Mouse (Mus musculus) mesoderm, embryonic 11.5 days (tissue): ENCODE measurements around the gene Sfmbt2.
A peak's percentile ranks its signal among the peaks of the same experiment; 100 is the strongest.

ENCODE experiments used
- DNase-seq: peaks from one replicate; pipeline ENCODE4 v3.0.0-alpha.2; 2012; ENCODE audit warnings: low read depth, low spot score

Gene Sfmbt2

DNA sequence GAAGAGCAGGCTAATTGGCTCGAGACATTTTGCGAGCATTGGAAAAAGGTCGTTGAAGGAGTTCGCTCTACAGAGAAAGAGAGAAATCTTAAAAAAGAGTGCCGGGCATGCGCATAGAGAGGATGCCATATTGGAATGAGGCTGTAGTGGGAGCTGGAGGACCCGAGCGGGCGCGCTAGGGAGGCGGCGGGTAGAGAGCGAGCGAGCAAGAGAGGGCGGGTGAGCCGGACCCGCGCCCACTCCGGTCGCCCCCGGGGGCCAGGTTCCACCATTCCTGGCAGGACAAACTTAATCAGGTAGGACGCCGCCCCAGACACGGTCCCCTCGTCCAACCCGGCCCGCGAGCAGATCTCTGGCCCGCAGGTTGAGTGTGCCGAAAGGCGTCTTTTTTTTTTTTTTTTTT lies 2.0 kb downstream of the Sfmbt2 start:
- peak; percentile 82 for DNase-seq

DNA sequence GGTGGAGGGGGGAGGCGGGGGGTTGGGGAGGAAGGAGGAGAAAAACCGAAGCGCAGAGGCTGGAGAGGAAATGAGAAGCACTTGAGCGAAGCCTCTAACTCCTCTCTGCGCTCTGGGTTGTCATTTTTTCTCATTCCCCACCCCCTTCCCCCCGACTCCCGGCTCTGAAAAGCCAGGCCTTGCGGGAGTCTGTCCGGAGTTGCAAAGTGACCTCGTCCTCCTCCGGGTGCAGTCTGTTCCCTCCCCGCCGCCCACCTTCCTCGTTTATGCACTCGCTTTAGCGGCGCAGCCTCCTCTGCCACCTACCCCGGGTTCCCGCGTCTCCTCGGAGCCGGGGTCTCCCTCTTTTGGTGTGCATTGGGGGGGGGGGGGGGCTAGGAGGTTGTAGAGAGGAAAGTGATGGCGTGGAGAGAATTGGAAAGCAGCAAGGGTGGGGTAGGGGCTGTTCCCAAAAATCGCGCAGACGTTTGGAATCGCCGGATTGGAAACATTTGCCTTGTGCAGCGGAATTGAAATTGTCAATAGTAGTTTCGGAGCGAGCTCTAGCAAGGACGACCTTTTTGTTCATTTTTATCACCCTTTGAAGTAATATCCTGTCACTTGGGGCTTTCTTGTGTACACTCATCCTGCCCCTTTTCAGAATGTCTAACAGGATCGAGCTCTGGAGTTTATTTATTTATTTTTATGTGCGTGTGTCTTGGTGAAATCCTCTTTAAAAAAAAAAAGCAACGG lies 2.6 kb downstream of the Sfmbt2 start:
- peak; percentile 47 for DNase-seq

DNA sequence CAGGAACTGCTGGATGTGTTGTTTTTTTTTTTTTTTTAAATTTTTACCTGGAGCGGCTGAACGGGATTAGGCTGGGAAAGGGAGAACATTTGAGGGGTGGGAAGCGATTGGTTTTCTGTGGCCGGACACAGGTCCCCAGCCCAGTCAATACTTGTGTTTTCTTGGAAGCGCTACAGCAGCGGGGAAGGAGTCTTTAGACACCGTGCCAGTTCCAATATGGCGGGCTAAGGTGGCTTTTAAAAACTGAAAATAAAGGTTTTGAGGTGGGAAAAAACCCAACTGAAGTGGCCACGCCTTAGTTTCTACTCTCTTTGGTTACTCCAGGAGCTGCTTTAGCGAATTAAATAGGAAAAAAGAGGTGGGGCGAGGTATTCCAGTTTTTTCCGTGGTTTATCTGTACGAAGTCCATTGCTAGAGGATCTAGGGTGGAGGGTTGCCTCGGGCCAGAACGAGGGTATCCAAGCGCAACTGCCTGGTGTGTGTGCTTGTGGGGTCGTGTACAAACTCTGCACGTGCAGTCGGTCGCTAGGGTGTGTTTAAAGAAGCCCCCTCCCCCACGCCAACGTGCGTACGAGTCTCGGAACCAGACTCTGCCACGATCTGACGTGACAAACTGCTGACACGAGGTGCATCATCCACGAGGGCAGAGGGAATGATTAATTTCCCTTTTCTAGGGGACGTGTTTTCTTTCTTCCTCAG lies 3.3 kb downstream of the Sfmbt2 start:
- DNase-seq, result peak; percentile 30

DNA sequence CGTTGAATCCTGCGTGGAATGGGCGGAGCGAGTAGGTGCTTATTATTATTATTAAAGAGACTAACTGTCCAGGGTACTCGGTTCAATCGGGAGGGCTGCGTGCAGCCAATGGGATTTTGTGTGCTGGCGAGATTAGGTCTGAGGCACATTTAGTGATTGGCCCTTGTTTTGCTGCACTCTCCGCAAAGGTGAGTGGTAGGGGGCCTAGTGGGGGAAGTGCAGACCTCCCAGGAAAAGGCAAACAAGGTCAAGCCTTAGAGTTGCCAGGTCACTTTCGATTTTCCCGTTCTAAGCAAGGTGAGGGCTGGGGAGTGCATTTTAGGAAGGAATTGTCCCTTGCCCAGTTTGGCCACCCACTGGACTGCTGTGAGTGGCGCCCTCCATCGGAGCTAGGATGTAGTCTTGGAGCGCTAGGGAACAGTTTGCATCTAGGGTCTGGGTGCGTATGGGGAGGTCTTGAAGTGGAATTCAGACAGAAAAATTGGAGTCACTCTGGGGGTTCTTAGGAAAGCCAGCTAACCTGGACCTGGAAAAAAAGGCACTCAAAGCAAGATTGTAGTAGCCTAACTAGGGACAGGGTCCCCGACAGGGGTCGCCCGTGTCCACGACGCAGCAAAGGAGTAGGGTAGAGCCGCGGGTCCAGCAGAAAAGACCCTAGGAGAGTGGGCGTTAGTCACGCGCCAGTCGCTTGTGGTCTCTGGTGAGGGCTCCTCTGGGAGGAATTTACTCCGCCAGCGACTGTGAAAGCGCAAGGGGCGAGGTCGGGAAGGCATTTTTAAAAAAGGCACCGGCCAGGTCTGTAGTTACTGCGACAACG lies 4.1 kb downstream of the Sfmbt2 start:
- DNase-seq, result peak; percentile 75

DNA sequence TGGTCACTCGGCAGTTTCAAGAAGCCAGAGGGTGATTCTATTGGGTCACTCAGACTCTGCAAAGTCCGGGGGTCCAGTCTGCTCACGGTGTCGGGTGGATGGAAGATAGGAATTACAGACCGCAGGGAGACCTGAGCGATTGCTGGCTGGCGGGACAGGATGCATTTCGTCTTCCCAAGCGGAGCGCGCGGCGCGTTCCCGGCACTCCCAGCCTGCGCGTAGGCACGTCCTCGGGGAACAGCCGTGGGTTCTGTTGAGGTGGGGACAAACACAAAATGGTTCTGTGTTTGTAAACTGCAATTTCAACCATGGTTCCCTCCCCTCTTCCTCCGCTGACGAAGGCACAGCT lies 4.7 kb downstream of the Sfmbt2 start:
- peak; percentile 42 for DNase-seq

DNA sequence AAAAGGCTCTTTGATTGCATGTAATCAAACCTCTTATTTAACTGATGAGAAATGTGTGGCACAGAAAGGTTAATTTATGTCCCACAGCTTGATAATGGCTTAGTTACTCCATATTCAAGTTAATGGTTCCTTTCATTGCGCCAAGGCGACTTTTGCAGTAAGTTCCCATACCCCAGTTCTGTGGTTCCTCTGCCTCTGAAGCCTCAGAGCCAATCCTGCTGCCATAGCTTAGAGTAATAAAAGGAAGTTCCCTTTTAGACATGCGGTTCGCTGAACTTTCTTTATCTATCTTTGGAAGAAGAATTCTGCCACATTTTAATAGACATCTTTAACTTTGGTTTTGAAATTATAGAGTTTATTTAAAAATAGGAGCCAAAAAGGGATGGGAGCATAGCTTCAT lies 19.7 kb downstream of the Sfmbt2 start:
- DNase-seq, result no peak

DNA sequence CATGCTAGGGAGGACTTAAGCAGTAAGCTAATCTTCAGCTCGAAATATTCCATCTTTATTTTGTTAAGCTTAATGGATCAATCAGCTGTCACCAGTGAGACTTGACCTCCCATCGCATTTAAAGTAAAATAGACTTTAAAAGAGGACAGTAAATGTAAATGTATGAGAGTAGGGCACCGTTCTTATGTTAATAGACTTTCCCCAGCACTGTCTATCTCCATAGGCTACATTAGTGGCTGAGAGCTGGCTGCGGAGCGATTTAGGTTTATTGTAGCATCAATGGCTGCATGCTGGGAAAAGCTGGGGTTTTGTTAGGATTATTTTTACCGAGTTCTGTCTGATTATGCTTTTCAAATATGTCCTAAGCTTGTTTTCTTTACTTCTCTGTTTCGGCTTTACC lies 20.5 kb downstream of the Sfmbt2 start:
- DNase-seq, result no peak

DNA sequence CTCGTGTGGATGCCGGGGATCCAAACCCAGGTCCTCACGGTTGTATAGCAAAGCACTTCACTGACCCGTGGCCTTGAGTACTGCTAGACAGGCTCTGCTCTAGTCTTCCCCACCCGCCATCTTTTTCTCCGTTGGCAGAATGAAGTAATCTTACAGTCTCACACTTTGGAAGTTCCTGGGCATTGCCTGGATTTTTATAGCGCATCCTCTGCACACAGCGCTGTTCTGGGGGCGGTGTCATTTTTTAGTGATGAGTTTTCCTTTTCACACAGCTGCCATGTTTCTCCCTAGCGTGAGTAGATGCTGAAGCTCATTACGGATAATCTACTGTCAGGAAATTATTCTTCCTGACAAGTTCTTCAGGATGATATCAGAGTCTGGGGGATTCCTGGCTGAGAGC lies 24.8 kb downstream of the Sfmbt2 start:
- DNase-seq, result no peak

DNA sequence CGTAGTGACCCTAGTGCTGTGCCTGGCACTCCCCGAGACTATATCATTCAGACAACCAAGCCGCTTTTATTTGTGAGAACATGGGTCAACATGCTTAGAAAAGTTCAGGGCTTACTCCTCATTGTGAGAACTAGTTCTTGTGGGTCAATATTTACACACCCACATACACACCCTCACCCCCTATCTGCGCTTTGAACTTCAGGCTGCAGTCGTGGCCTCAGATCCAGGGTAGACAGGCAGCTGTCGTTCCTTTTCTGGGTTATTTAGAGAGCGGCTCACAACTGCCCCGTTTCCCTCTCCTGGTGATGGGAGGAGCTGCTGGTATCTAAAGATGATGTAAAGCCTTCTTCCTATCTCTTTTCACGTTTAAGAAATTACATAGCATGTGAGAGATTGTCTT lies 27.5 kb downstream of the Sfmbt2 start:
- DNase-seq, result no peak

DNA sequence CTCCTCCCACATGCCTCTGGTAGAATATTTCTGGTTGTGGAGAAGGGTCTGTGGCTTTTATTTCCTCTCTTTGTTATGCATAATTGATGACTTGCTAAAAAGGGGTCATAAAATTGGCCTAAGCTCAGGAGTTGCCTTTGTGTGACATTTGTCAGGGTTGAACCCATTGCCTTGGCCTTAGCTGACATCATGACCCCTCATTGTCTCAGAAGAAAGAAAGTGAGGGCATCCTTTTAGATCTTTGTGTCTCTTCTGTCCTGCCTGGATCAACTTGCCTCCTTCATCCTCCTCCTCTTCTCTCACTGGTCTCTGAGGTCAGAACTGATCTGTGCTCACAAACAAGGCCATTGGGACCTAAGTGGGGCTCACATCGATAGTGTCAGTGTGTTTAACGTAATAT lies 35.8 kb downstream of the Sfmbt2 start:
- peak; percentile 44 for DNase-seq

DNA sequence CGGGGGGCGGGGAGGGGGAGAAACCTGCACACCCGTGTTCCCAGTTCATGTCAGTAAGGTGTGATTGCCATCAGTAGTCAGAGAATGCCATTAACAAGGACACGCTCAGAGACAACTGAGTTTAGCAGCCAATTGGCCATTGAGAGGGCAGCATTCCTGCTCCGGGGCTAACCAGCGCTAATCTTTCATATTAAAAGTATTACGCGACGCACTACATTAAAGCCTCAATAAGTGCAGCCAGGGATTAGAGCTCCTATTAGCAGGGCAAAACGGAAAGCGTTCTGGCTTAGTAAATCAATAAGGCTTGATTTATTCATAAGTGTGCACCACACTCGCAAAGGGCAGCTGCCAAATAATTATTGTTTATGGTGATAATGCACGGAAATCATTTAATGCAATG lies 39.1 kb downstream of the Sfmbt2 start:
- DNase-seq, result peak; percentile 3

DNA sequence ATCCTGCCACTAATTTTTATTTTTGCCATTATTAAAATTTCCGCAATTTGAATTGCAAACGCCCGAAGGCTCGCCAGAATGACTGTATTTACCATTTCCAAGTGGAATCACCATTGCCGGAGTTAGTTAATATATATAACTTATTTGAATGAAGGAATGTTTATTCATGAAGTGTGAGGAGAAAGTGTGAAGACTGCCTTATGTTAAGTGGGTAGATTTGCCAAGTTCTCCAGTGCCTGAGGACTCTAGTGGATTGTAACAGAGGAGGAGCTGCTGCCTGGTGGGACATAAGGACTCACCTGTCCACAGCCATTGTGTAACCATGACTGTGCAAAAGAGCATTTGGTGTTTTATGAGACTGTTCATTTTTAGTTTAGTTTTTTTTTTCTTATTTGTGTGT lies 39.8 kb downstream of the Sfmbt2 start:
- no peak for DNase-seq

DNA sequence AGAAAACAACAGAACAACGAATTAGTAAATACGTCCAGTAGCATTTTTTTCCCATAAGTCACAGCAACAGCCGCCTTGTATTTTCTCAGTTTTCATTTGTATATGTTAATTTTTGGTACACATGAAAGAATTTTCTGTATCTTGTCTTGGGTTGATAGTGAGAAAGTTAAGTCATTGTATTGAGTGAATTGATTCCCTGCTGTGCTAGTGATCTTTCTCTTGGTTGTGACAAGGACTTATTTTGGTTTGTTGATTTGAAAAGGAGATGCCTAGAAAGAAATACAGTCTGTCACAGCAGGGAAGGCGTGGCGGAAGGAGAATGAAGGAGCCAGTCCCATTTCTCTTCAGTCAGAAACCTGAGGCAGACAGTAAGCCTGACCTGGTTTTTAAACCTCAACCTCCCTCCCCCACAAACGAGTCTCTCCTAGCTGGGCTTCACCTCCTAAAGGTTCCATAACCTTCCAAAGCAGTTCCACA lies 50.7 kb downstream of the Sfmbt2 start:
- DNase-seq, result no peak

DNA sequence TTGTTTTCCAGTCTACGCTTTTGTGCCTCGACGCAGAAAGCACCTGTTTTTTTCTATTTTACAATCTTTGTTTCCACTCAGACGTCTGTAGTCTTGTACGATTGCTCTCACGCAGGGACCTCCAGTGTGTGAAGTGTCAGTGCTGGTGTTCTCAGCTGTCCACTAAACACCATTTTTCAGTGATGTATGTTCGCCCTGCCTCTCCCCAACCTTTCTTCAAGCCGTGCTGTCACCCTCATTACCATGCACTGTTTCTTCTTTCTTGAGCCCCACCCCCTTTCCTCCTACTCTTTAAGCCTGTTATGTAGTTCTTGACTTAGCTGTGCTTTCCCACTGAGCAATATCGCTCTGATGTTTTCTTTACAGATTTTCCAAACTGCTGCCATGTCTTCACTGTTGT lies 67.0 kb downstream of the Sfmbt2 start:
- no peak for DNase-seq

DNA sequence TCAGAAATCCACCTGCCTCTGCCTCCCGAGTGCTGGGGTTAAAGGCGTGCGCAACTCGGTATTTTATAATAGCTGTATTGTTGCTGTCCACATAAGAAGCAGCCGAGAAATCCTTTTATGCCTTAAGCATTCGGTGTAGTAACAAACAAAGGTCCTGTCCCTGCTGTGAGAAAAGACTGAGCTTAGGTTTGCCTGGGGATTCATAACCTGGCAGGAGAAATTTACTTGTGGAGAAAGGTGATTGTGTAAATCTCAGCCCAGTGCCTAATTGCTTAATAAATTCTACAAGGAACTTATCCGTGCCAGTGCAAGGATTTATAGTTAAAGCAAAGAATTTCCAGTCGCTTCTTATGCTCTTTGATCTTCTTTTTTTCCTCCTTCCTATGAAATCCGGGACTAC lies 71.5 kb downstream of the Sfmbt2 start:
- no peak for DNase-seq

DNA sequence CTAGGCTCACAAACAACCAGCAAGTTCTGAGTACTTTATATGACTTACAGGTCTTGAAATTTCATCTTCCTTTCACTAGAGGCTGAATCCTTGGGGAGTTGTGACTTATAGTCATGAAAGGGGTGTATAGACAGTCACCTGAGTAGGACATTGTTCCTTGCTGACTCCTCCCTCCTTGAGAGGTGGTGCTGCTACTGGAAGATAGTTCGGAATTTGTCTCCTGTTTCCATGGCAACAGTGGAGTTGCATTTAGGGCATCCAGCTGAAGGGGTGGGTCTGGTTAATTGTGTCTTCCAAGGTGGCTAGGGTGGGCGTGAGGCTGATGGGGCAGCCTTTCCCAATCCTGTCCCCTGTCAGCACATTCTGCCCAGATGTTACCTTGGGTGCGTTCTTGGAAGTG lies 83.3 kb downstream of the Sfmbt2 start:
- DNase-seq, result peak; percentile 23

DNA sequence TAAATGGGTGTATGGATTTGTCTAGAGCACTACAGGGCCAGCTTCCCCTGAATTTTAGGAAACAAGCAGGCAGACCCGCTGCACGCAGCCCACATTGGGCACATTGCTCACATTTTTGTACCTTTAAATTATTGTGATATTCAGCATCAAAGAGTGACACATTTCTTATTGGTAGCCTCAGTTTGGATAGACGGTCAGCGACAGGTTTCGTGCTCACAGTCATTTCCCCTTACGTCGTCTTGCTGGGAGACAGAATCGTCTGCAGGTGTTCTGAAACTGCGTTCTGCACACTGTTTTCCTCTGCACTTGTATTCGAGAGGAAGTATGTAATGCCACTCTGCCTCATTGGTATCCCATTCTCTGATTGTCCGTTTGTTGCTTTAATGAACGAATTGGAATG lies 88.0 kb downstream of the Sfmbt2 start:
- no peak for DNase-seq

DNA sequence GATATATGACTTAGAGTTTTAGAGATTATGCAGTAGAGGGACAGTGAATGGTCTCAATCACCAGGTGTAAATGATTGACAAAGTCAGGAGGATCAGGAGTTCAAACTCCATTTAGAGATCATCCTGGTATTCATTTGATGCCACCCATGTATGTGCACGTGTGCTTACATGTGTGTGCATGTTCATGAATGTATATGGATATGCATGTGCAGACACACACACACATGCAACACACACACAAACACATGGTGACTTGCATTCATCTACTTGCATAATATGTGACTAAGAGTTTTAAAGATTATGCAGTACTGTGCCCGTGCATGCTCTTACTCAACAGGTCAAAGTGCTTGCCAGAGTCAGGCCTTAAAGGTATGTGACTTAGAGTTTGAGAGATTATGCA lies 146.2 kb downstream of the Sfmbt2 start:
- DNase-seq, result no peak

DNA sequence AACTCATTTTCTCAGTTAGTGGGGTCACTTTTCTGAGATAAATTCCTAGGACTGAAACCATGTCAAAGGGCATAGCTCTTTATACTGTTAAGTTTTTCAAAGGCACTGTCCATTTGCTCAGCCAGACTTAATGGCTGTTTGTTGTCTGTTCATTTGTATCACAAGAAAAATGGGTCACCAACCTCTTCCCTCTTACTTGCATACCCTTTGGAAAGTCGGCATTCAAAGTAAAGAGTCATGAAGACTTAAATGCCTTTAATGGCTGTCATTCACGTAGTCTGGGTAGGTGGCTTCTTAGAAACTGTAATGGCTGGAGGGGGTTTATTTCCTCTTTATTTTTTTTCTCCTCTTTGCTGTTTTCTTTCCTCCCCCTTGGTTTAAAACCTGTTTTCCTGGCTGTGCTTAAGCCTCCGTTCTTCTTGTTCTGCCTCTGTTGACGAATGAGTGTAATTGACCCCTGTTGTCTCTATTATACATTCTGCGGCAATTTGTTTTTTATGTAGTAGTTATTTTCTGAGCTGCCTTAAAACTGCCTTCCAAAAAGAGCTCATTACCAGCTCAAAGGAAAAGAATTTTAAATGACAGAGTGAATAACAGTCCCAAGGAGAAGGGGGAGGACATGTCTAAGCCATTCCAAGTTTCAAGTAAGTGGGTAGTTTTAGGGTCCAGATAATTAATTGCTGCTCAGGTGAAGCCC lies 151.6 kb downstream of the Sfmbt2 start:
- DNase-seq, result no peak

DNA sequence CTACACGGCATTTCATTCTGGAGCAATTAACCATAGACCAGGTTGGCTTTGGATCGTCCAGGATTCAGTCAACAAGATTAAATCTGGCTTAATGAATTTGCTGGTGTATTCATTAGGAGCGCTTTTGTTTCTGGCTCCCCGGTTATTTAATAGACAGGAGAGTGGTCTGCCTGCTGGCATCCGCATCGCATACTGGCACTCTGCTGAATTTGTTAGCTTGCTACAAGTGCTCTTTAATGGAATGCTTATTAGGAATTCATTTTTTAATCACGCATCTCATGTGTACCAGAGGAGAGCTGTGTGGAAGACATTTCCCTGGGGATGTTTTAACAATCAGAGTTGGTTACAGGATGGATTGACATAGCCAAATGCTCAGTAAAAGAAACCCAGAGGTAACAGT lies 155.3 kb downstream of the Sfmbt2 start:
- no peak for DNase-seq

DNA sequence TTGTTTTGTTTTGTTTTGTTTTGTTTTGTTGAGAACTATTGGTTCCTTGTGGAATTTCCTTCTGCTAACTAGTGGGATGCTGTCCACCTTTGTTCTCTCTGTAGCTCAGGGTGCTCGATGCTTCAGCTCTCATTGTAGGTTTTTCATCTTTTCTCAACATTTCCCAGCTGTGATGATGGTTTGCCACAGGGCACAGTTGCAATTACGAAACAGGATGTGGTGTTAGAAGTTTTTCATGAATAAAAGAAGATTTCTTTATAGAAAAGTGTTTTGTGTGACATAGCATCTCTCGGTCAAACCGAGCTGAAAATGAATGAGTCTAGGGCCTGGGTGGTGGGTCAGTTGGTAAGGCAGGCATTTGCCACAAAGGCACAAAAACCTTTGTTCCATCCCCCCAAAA lies 171.5 kb downstream of the Sfmbt2 start:
- DNase-seq, result no peak

DNA sequence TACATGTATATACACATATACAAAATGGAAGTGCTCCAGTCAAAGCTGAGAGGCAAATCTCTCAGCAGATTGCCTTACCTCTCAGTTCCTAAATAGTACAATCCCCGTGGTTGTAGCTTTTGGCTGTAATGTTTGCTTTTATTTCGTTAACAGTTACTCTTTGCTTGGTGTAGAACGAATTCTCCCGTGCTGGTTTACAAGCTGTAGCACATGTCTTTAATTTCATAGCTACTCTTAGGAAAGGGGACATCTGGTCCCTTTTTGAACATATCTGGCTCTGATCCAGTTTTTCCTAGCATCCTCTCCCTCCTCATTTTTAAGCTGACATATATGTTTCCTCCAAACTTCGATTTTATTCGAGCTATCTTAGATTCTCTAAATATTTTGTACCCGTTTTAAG lies 172.1 kb downstream of the Sfmbt2 start:
- DNase-seq, result no peak
